Mouse (Mus musculus): ENCODE measurements around the gene Tff3. TPM values are rescaled to one million over a fixed set of nuclear protein-coding genes. Genes with fewer than 3 reads are reported as not detected.
A peak's percentile ranks its signal among the peaks of the same experiment; 100 is the strongest.

Gene Tff3
- polyA plus RNA-seq, 1 experiment: 0.77 TPM

DNA sequence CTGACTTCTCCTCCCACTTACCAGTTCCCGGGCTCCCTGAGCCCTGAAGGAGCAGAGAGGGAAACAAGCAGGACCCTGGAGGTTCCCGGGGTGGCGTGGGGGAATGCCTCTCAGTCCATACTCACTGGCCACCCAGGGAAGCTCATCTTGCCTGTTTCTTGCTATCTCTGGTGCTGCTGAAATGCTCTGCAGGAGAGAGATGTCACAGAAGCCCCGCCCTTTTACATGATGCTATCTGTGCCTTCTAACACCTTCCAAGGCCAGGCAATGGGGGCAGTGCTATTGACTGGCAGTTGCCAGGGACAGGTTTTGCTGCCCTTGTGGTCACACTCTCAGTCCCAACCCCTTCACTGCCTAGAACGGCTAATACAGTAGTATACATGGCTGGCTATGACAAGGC is 30.7 kb downstream of the Tff3 start:
- WGBS: 87% methylated on average over 5 of the region's 5 CpGs
- Histone ChIP-seq H3K27me3 (ENCODE audit: control insufficient read depth, insufficient read depth, low read length) (no peaks in the 10 kb centered on the region), H3K4me3 (replicated peaks; ENCODE audit: insufficient read depth, low read depth, low read length) (no peak overlapping the region), H3K4me1 (ENCODE audit: control insufficient read depth, insufficient read depth, low read length) (peaks cover 15% of the 10 kb centered on the region), H3K27ac (ENCODE audit: insufficient read depth, low read length) (no peak overlapping the region)
- no peak for DNase-seq
- TF ChIP-seq POLR2A (IDR thresholded peaks at IDR 0.05; ENCODE audit: borderline replicate concordance, insufficient read depth, low read length): no peak
- TF ChIP-seq CTCF (IDR thresholded peaks at IDR 0.05; ENCODE audit: borderline replicate concordance, insufficient read depth, low read depth, low read length): no peak

DNA sequence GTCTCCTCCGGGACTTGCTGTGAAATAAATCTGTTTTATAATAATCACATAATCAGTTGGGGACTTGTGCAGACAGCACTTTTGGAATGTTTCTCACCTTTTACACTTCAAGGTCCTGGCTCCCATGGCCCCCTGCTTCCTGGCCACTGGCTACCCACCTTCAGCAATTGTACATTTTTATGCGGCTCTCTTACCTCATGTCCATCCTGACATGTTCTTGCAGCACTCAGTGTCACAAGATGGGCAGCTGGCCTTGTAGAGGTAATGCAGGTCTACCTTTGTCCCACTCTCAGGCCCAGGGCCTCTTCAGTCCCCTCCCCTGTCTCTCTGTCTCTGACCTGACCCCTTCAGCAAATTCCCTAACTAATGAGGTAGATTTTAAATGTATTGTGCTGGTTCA is 32.6 kb downstream of the Tff3 start:
- H3K4me1 ChIP-seq (ENCODE audit: control insufficient read depth, insufficient read depth, low read length): peaks cover 19% of the 10 kb centered on the region
- no peak for TF ChIP-seq POLR2A (IDR thresholded peaks at IDR 0.05; ENCODE audit: borderline replicate concordance, insufficient read depth, low read length)
- no peak for TF ChIP-seq CTCF (IDR thresholded peaks at IDR 0.05; ENCODE audit: borderline replicate concordance, insufficient read depth, low read depth, low read length)
- no peak overlapping the region for H3K4me3 ChIP-seq (replicated peaks; ENCODE audit: insufficient read depth, low read depth, low read length)
- no peaks in the 10 kb centered on the region for H3K27me3 ChIP-seq (ENCODE audit: control insufficient read depth, insufficient read depth, low read length)
- DNase-seq: no peak
- no peak overlapping the region for H3K27ac ChIP-seq (ENCODE audit: insufficient read depth, low read length)
- WGBS: 93% methylated on average over 2 of the region's 2 CpGs

DNA sequence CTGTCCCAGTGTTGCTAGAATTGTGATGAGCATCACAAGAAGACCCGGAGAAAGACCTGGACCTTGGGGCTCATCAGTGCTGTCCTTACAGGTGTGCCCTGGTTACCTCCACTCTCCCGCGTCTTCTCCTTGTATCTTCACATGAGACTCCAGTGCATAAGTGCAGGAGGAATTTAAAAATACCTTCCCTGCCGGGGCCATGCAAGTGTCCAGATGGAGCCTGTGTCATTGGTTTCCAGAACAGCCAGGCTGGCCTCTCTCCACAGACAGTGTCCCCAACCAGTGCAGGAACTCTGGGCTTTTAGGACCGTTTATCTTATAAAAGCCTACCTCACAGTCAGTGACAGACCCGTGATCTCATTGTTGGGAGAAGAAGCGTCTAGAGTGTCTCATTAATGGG is 33.9 kb downstream of the Tff3 start:
- H3K4me1 ChIP-seq (ENCODE audit: control insufficient read depth, insufficient read depth, low read length): peaks cover 28% of the 10 kb centered on the region
- TF ChIP-seq CTCF (IDR thresholded peaks at IDR 0.05; ENCODE audit: borderline replicate concordance, insufficient read depth, low read depth, low read length): no peak
- no peak for TF ChIP-seq POLR2A (IDR thresholded peaks at IDR 0.05; ENCODE audit: borderline replicate concordance, insufficient read depth, low read length)
- WGBS: 27% methylated on average over 7 of the region's 7 CpGs

DNA sequence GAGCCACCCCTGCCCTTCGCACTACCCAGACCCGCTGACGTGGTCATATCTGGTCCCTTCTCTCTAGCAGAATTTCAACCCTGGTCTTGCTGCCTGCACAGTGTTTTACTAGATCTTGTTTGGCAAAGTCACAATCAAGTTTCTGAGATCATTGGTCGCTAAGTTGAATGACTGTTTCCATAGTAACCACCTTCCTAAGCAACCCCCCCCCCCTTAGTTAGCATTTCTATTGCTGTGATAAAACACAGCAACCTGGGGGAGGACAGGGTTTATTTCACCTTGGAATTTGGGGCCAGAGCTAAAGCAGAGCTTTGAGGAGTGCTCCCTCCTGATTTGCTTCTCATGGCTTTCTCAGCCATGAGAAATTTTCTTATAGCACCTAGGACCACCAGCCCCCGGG is 34.7 kb downstream of the Tff3 start:
- Histone ChIP-seq H3K4me3 (replicated peaks; ENCODE audit: insufficient read depth, low read depth, low read length) (no peak overlapping the region), H3K27me3 (ENCODE audit: control insufficient read depth, insufficient read depth, low read length) (no peaks in the 10 kb centered on the region), H3K27ac (ENCODE audit: insufficient read depth, low read length) (no peak overlapping the region), H3K4me1 (ENCODE audit: control insufficient read depth, insufficient read depth, low read length) (peaks cover 36% of the 10 kb centered on the region)
- no peak for TF ChIP-seq POLR2A (IDR thresholded peaks at IDR 0.05; ENCODE audit: borderline replicate concordance, insufficient read depth, low read length)
- TF ChIP-seq CTCF (IDR thresholded peaks at IDR 0.05; ENCODE audit: borderline replicate concordance, insufficient read depth, low read depth, low read length): no peak
- no peak for DNase-seq
- WGBS: 61% methylated on average over 5 of the region's 5 CpGs

More for the DNA sequence above, 33.9 kb downstream of the Tff3 start:
- no peaks in the 10 kb centered on the region for H3K27me3 ChIP-seq (ENCODE audit: control insufficient read depth, insufficient read depth, low read length)
- H3K4me3 ChIP-seq (replicated peaks; ENCODE audit: insufficient read depth, low read depth, low read length): no peak overlapping the region
- DNase-seq: peak; percentile 57 to 69
- H3K27ac ChIP-seq (ENCODE audit: insufficient read depth, low read length): peak overlapping the region; percentile 42; the same call in 1 of the 2 replicates

DNA sequence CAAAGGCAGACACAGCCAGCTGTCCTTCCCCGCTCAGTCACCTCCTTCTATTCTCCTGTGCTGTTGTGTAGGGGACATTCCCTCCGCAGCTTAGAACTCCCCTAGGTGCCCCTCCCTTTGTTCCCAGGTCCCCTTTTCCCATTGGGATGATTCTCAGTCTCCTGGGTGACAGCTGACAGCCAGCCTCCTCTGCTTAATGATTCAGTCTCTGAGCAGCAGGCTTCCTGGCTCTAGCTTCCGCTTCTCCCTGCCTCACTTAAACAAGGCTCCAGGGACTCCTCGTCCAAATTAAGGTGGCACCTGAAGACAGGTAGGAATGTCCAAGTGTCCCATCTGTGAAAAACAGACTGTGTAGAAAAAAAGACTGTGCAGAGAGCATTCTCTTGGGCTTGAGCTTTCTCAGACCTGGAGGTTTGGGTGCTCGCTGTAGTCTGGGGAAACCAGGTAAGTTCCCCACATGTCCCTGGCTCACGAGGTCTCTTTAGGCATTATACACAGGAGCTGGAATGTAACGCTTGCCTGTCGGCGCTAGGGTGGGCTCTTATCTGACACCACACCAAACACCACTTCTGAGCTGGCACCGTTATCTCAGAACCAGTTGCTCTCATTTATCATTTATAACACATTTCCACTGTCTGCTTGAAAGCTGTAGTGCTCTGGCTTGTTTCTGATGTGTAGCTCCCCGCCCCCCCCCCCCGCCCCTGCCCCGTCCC is 38.3 kb downstream of the Tff3 start:
- no peak overlapping the region for H3K27ac ChIP-seq (ENCODE audit: insufficient read depth, low read length)
- no peaks in the 10 kb centered on the region for H3K27me3 ChIP-seq (ENCODE audit: control insufficient read depth, insufficient read depth, low read length)
- TF ChIP-seq CTCF (IDR thresholded peaks at IDR 0.05; ENCODE audit: borderline replicate concordance, insufficient read depth, low read depth, low read length) (no peak), POLR2A (IDR thresholded peaks at IDR 0.05; ENCODE audit: borderline replicate concordance, insufficient read depth, low read length) (no peak)
- DNase-seq: no peak
- WGBS: 44% methylated on average over 13 of the region's 13 CpGs
- no peak overlapping the region for H3K4me3 ChIP-seq (replicated peaks; ENCODE audit: insufficient read depth, low read depth, low read length)
- H3K4me1 ChIP-seq (ENCODE audit: control insufficient read depth, insufficient read depth, low read length): peaks cover 63% of the 10 kb centered on the region

DNA sequence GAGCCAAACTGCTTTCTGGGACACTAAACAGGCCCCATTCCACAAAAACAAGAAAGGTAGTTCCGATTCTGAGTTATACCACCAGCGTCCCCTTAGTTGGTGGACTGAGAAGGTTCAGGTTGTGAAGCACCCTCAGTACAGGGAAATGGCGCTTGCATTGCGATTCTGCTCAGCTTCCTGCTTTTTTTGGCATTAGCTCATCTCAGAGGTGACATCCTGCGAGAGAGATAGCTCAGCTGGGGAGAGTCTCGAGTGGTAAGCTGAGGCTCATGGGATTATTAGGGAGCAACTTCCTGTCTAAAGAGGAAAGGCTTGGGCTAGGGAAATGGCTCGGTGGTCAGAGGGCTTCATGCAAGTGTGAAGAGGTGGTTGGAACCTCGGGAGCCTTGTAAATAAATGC is 39.6 kb downstream of the Tff3 start:
- H3K4me3 ChIP-seq (replicated peaks; ENCODE audit: insufficient read depth, low read depth, low read length): no peak overlapping the region
- WGBS: 66% methylated on average over 8 of the region's 8 CpGs
- H3K27me3 ChIP-seq (ENCODE audit: control insufficient read depth, insufficient read depth, low read length): no peaks in the 10 kb centered on the region
- no peak for DNase-seq
- no peak overlapping the region for H3K27ac ChIP-seq (ENCODE audit: insufficient read depth, low read length)
- TF ChIP-seq POLR2A (IDR thresholded peaks at IDR 0.05; ENCODE audit: borderline replicate concordance, insufficient read depth, low read length) (no peak), CTCF (IDR thresholded peaks at IDR 0.05; ENCODE audit: borderline replicate concordance, insufficient read depth, low read depth, low read length) (no peak)
- peaks cover 69% of the 10 kb centered on the region for H3K4me1 ChIP-seq (ENCODE audit: control insufficient read depth, insufficient read depth, low read length)

DNA sequence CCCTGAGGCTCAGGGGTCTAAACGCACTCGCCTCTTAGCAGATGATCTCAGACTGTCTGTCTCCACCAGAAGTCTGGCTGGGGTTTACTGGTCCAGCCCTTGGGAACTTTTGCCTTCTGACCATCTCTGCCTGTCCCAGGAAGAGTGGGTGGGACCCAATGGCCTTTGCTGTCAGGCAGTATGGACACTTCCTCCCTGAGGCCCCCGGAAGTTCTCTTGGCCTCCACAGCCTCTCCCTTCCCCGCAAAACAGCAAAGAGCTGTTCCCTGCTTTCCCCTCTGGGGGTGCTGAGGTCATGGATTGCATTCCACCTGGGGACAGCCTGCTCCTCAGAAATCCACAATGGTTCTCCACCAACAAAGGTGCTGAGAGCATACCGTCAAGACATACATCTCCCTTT is 40.7 kb downstream of the Tff3 start:
- Histone ChIP-seq H3K27me3 (ENCODE audit: control insufficient read depth, insufficient read depth, low read length) (no peaks in the 10 kb centered on the region), H3K27ac (ENCODE audit: insufficient read depth, low read length) (no peak overlapping the region), H3K4me3 (replicated peaks; ENCODE audit: insufficient read depth, low read depth, low read length) (no peak overlapping the region), H3K4me1 (ENCODE audit: control insufficient read depth, insufficient read depth, low read length) (peaks cover 60% of the 10 kb centered on the region)
- no peak for TF ChIP-seq POLR2A (IDR thresholded peaks at IDR 0.05; ENCODE audit: borderline replicate concordance, insufficient read depth, low read length)
- TF ChIP-seq CTCF (IDR thresholded peaks at IDR 0.05; ENCODE audit: borderline replicate concordance, insufficient read depth, low read depth, low read length): no peak; the same call in 1 of the 2 replicates
- WGBS: 70% methylated on average over 5 of the region's 5 CpGs
- DNase-seq: no peak

DNA sequence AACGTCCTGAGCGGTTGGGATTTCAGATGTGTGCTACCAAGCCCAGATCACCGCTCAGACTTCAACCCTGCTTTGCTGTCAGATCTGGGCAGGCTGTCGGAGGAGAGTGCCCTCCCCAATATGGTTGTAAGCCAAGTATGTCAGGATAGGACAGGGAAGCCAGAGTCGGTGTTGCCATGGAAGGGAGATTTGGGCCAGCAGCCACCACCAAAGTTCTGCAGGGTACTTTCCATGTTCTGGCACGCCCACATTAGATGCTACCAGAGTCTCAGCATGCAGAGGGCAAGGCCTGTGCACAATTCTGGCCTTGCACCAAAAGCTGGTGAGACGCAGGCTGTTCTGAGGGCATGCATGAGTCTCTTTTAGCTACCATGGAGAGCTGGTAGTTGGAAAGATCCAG is 43.2 kb downstream of the Tff3 start:
- peak; percentile 56 to 72 for DNase-seq
- peaks cover 57% of the 10 kb centered on the region for H3K4me1 ChIP-seq (ENCODE audit: control insufficient read depth, insufficient read depth, low read length)
- 7% methylated on average over 7 of the region's 7 CpGs for WGBS

More for the DNA sequence above, 43.2 kb downstream of the Tff3 start:
- no peak overlapping the region for H3K27ac ChIP-seq (ENCODE audit: insufficient read depth, low read length)
- H3K4me3 ChIP-seq (replicated peaks; ENCODE audit: insufficient read depth, low read depth, low read length): no peak overlapping the region
- TF ChIP-seq CTCF (IDR thresholded peaks at IDR 0.05; ENCODE audit: borderline replicate concordance, insufficient read depth, low read depth, low read length) (no peak), POLR2A (IDR thresholded peaks at IDR 0.05; ENCODE audit: borderline replicate concordance, insufficient read depth, low read length) (no peak)
- H3K27me3 ChIP-seq (ENCODE audit: control insufficient read depth, insufficient read depth, low read length): no peaks in the 10 kb centered on the region

Data from cerebellum, adult 2 months (tissue).